Mouse (Mus musculus) erythroblast, embryonic 14.5 days (primary cell): ENCODE measurements around the gene Dnajb13. TPM values are rescaled to one million over a fixed set of nuclear protein-coding genes. Genes with fewer than 3 reads are reported as not detected.

Source experiments
- H3K27me3 ChIP-seq: 2 replicates; pipeline ENCODE4 v1.6.1; 2012; ENCODE audit warnings: inconsistent platforms; ENCODE audit not compliant: control insufficient read depth
- H3K36me3 ChIP-seq: 2 replicates; pipeline ENCODE4 v1.6.1; 2012; ENCODE audit warnings: mild to moderate bottlenecking, inconsistent platforms; ENCODE audit not compliant: control insufficient read depth
- H3K4me1 ChIP-seq: 2 replicates; pipeline ENCODE4 v1.6.1; 2012; ENCODE audit warnings: inconsistent platforms; ENCODE audit not compliant: control insufficient read depth
- H3K4me3 ChIP-seq: replicated peaks from 2 replicates; pipeline ENCODE3; 2012; ENCODE audit warnings: moderate library complexity, mild to moderate bottlenecking, inconsistent platforms
- H3K9me3 ChIP-seq: 2 replicates; pipeline ENCODE4 v1.6.1; 2012; ENCODE audit warnings: low read length, inconsistent platforms, mixed read lengths; ENCODE audit not compliant: control insufficient read depth
- GATA1 ChIP-seq: IDR thresholded peaks from 2 replicates; pipeline ENCODE4 v1.6.1; 2012; ENCODE audit warnings: low read length, inconsistent platforms, mixed read lengths
- TAL1 ChIP-seq: IDR thresholded peaks from 3 replicates; pipeline ENCODE4 v1.6.1; 2012; ENCODE audit warnings: low read length, inconsistent platforms, mixed read lengths
- polyA plus RNA-seq: library from polyadenylated mRNA; stranded (reverse); fragments of >175 nt; gene quantifications from 2 replicates; pipeline ENCODE4 v1.2.3, GENCODE M21; 2012

Gene Dnajb13
- polyA plus RNA-seq, 1 experiment = not detected

DNA sequence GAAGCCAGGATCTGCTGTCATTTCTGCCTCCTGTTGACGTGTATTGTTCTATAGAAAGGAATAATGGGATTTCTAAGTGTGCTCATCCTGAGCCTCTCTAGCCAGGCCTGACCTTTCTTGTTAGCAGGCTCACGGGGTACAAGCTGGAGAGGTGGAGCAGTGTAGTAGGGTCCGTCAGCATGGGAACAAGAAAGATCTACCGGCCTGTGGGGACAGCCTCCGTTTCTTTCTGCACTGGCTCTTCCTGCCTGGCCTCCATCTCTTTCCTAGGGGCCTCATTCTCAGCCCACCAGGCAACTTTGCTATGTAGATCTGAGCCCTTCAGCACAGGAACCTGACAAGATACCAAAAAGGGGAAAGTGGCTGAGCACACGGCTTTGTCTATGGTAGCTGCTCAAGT, 46.0 kb downstream of the Dnajb13 start:
- no peak for TF ChIP-seq GATA1
- TF ChIP-seq TAL1 = no peak
- Histone ChIP-seq H3K9me3 (no peaks in the 10 kb centered on the region), H3K27me3 (no peaks in the 10 kb centered on the region), H3K36me3 (peaks cover 81% of the 10 kb centered on the region), H3K4me3 (peak overlapping the region; percentile 42), H3K4me1 (peaks cover 95% of the 10 kb centered on the region)

DNA sequence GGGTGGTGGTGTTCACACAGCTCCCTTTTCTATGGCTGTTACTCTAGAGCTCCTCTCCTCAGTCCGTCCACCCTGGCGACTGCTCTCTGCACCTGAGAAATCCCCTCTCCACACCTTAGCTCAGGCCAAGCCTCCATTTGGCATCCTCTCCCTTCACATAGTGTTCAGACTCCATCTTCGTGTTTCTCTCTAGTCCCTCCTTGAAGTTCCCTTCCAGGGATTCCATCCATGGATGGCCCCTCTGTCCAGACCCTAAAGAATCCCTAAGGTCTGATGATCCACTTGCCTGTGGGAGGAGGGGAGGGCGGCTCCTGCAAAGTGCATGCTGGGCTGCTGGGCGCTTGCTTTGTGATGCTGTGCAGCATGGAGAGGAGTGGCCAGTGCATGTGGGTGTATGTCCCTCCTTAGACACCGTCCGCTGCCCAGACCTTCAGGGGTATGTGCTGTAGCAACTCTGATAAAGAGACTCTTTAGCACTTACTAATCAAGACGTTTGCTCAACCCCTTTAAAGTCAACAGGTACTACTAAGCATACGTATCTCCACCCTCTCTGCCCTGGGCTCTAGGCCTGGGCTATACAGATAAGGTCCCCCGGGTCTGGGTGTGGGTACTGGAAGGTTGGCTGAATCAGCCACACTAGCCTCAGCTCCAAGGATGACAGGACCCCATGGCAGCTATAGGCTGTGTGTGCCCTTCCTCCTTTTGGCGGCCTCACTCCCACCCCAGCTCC, 47.8 kb downstream of the Dnajb13 start:
- peaks cover 99% of the 10 kb centered on the region for H3K4me1 ChIP-seq

DNA sequence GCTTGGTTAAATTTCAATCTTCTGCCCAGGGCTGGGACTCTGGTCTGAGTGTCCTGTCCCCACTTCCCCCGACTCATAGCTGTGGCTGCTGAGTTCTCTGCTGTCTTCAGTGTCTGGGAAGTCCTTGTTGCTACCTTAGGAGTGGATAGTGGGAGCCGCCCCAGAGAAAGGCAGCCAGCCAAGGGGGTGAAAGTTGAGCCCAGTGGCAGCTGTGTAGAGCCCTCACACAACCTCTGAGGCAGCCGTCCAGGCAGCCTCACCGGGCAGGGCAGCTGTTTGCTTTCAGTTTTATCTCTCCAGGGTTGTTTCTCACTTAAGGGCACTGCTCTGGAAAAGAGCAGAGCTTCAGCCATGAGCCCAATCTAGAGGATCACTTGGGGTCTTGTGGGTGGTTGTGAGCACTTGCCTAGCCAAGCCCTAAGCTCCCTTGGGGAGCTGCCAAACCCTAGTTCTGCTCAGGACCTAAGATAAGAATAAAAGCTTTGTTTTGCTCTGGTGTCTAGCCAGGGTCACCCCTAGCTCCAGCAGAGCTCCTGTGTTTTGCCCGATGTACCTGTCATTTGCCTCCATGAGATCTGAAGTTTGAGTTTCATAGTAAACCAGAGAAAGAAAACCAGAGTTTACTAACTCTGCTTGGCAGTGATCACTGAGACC, 49.0 kb downstream of the Dnajb13 start:
- Histone ChIP-seq H3K4me3 (peak overlapping the region; percentile 77), H3K36me3 (peaks cover 89% of the 10 kb centered on the region), H3K4me1 (peaks cover 99% of the 10 kb centered on the region), H3K27me3 (no peaks in the 10 kb centered on the region), H3K9me3 (no peaks in the 10 kb centered on the region)
- TF ChIP-seq GATA1 = no peak
- no peak for TF ChIP-seq TAL1

More for the DNA sequence above, 47.8 kb downstream of the Dnajb13 start:
- TF ChIP-seq GATA1 (peak; percentile 97), TAL1 (peak; percentile 99)
- no peaks in the 10 kb centered on the region for H3K9me3 ChIP-seq
- H3K27me3 ChIP-seq = no peaks in the 10 kb centered on the region
- peaks cover 89% of the 10 kb centered on the region for H3K36me3 ChIP-seq
- H3K4me3 ChIP-seq = peak overlapping the region; percentile 77

DNA sequence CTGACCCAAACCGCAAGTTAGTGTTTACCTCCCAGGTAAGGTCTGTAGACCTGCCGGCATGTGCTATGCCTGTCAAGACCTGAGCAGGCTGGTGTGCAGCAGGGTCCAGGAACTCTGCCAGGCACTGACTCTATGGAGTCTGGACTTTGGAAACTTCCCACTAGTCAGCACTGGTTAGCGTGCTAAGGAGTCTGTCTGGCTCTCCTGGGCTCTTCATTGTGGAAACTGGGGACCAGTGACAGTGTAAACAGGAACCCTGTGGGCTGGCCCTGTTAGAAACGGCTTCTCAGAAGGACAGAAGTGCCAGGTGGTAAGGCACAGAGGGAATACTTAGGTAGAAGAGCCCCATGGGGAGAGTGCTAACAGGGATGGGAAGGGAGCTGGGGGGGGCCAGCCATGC, 49.5 kb downstream of the Dnajb13 start:
- Histone ChIP-seq H3K4me3 (peak overlapping the region; percentile 77), H3K27me3 (no peaks in the 10 kb centered on the region), H3K9me3 (no peaks in the 10 kb centered on the region), H3K4me1 (peaks cover 99% of the 10 kb centered on the region), H3K36me3 (peaks cover 89% of the 10 kb centered on the region)
- no peak for TF ChIP-seq TAL1

DNA sequence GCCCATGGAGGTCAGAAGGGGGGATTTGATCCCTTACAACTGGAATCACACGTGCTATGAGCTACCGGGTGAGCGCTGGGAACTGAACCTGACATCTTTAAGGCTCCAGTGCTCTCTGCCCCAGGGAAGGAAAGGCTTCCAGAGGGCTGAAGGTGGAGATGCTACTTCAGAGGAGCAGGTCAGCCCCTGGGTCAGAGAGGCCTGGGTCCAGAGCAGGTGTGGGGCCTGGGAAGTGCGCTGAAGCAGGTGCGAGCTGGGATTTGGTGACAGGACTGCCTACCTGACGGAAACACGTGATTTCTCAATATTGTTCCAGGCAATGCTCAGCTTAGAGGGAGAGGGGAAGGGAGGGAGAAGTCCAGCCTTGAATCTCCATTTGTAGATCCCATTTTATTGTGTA, 50.5 kb downstream of the Dnajb13 start:
- no peaks in the 10 kb centered on the region for H3K27me3 ChIP-seq
- peak overlapping the region; percentile 77 for H3K4me3 ChIP-seq
- no peaks in the 10 kb centered on the region for H3K9me3 ChIP-seq
- no peak for TF ChIP-seq TAL1
- no peak for TF ChIP-seq GATA1
- H3K36me3 ChIP-seq = peaks cover 89% of the 10 kb centered on the region
- peaks cover 99% of the 10 kb centered on the region for H3K4me1 ChIP-seq

DNA sequence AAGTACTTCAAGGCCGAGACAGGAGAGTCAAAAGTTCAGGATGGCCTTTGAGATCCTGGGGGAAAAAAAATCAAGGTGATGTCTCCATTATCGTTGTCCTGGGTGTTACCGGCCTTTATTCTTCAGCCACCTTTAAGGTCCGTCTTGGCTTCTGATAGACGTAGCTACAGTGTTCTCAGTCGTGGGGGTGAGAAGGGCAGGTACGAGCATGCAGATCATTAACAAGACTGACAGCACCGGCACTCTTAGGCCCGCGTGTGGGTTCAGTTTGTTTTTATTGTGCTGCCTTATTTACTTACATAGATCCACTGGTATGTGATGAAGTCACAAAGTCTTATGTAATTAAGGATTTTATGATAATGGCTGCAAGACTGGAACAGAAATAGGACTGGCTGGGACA, 51.0 kb downstream of the Dnajb13 start:
- TF ChIP-seq TAL1 (no peak), GATA1 (no peak)
- H3K4me3 ChIP-seq = peak overlapping the region; percentile 77
- no peaks in the 10 kb centered on the region for H3K9me3 ChIP-seq
- H3K36me3 ChIP-seq = peaks cover 89% of the 10 kb centered on the region
- H3K27me3 ChIP-seq = no peaks in the 10 kb centered on the region
- H3K4me1 ChIP-seq = peaks cover 99% of the 10 kb centered on the region

DNA sequence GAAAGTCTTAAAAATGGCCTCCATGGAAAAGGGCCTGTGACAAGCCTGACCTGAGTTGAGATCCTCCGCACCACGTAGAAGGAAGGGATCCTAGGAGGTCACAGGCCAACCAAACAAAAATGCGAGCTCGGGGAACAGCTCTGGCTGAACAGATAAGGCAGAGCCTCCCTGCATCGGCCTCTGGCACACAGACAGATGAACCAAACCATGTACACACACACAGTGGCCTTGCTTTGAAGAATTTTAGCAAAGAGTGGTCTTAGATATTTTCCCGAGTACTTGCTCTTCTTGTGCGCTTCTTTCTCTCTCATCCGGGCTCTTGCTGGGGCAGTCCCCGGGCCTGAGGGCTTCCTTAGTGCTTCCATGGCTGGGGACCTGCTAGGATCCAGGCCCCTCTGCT, 51.6 kb downstream of the Dnajb13 start:
- no peaks in the 10 kb centered on the region for H3K27me3 ChIP-seq
- H3K4me3 ChIP-seq = peak overlapping the region; percentile 77
- peaks cover 99% of the 10 kb centered on the region for H3K4me1 ChIP-seq
- peaks cover 87% of the 10 kb centered on the region for H3K36me3 ChIP-seq
- TF ChIP-seq TAL1 = peak; percentile 81
- peak; percentile 92 for TF ChIP-seq GATA1
- H3K9me3 ChIP-seq = no peaks in the 10 kb centered on the region

DNA sequence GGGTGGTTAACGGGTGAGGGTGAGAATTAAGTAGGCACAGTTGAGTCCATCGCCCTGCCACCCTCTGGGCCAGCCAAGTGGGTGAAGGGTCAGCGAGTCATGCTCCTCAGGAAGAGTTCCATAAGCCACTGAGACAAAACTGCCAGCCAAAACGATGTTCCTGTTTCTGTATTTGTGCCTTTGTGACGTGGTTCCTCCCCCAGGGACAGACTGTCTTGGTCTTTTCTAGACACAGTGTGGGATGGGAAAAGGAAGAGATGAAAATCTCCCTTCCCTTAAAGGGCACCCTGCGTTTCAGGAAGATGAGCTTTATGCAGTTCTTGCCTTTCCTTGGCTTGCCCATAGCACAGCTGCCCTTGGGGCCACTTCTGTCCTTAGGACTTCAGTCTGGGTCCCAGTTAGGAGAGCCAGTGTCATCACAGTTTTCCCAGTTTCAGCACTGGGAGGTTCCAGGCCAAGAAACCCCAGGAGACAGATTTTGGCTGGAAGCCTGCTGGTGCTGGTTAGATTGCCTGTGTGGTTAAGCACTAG, 53.1 kb downstream of the Dnajb13 start:
- peaks cover 99% of the 10 kb centered on the region for H3K4me1 ChIP-seq
- no peaks in the 10 kb centered on the region for H3K9me3 ChIP-seq
- H3K27me3 ChIP-seq = no peaks in the 10 kb centered on the region
- H3K4me3 ChIP-seq = no peak overlapping the region
- peaks cover 97% of the 10 kb centered on the region for H3K36me3 ChIP-seq
- TF ChIP-seq GATA1 = no peak
- TF ChIP-seq TAL1 = no peak

DNA sequence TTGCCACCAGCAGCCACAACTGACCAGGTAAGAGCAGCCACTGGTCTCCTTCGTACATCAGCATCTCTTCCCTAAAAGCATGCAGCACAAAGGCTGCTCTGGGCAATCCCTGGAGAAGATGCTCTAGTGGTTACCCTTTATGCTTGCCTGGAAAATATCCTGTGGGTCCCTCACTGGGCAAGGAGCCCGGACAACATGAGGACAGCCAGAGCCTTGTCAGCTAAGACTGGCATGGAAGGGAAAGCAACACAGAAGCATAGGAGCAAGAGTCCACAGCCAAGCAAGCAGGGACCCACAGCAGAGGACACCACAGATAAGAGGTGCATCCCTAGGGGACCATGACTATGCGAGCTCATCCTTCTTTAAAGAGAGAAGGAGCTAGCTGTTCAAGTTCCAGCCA, 54.9 kb downstream of the Dnajb13 start:
- Histone ChIP-seq H3K36me3 (peaks cover 97% of the 10 kb centered on the region), H3K4me1 (peaks cover 91% of the 10 kb centered on the region), H3K9me3 (no peaks in the 10 kb centered on the region), H3K27me3 (no peaks in the 10 kb centered on the region), H3K4me3 (peak overlapping the region; percentile 11)
- TF ChIP-seq GATA1 (no peak), TAL1 (no peak)
